Mouse (Mus musculus): ENCODE results near the gene Ric8b. TPM values are rescaled to one million over a fixed set of nuclear protein-coding genes. Genes with fewer than 3 reads are reported as not detected.

The Ric8b gene
- polyA plus RNA-seq, 1 experiment from 2014 or later: 17.8 TPM

DNA sequence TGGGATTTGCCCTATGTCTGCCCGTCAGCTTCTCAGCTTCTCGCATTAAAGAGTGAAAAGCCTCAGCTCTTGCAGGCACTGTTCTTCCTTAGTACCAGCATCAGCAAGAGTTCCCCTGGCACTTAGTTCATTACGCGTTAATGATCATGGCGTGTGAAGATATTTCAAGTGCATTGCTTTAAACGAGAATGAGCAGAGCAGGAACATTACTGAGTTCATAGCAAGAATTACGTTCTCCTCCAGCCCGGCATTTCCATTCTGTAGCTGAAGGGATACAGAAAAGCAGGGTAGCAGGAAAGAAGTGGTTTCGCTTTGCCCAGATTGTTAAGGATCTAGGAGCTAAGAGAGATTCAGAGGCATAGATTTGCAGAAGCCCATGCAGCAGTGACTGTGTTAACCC, 10.5 kb upstream of the Ric8b start:
- no peaks in the 10 kb centered on the region for H3K36me3 ChIP-seq (ENCODE audit: control insufficient read depth, insufficient read depth, low read length)
- H3K4me1 ChIP-seq (replicated peaks; ENCODE audit: control insufficient read depth, insufficient read depth, low read length): peaks cover 9% of the 10 kb centered on the region
- no peaks in the 10 kb centered on the region for H3K27me3 ChIP-seq (ENCODE audit: control insufficient read depth, insufficient read depth, low read depth, low read length)
- no peak for ATAC-seq (ENCODE audit: low read depth)
- H3K27ac ChIP-seq (ENCODE audit: low read length): no peak overlapping the region
- no peaks in the 10 kb centered on the region for H3K9me3 ChIP-seq (ENCODE audit: control insufficient read depth, low read length)
- H3K4me2 ChIP-seq (ENCODE audit: low read depth, low read length): no peak overlapping the region
- no peak overlapping the region for H3K9ac ChIP-seq (ENCODE audit: low read length)
- WGBS: 80% methylated on average over 9 of the region's 9 CpGs
- no peak overlapping the region for H3K4me3 ChIP-seq (ENCODE audit: low read length)

GRCm38 (mm10) chr10:84908006-84908405, 9.4 kb upstream of the Ric8b start:
- H3K9me3 ChIP-seq (ENCODE audit: control insufficient read depth, low read length): no peaks in the 10 kb centered on the region
- no peak overlapping the region for H3K4me3 ChIP-seq (ENCODE audit: low read length)
- peaks cover 9% of the 10 kb centered on the region for H3K4me1 ChIP-seq (replicated peaks; ENCODE audit: control insufficient read depth, insufficient read depth, low read length)
- no peak for ATAC-seq (ENCODE audit: low read depth)
- no peaks in the 10 kb centered on the region for H3K27me3 ChIP-seq (ENCODE audit: control insufficient read depth, insufficient read depth, low read depth, low read length)
- H3K4me2 ChIP-seq (ENCODE audit: low read depth, low read length): no peak overlapping the region
- WGBS: 79% methylated on average over 3 of the region's 3 CpGs
- H3K36me3 ChIP-seq (ENCODE audit: control insufficient read depth, insufficient read depth, low read length): no peaks in the 10 kb centered on the region
- no peak overlapping the region for H3K27ac ChIP-seq (ENCODE audit: low read length)
- H3K9ac ChIP-seq (ENCODE audit: low read length): no peak overlapping the region

DNA sequence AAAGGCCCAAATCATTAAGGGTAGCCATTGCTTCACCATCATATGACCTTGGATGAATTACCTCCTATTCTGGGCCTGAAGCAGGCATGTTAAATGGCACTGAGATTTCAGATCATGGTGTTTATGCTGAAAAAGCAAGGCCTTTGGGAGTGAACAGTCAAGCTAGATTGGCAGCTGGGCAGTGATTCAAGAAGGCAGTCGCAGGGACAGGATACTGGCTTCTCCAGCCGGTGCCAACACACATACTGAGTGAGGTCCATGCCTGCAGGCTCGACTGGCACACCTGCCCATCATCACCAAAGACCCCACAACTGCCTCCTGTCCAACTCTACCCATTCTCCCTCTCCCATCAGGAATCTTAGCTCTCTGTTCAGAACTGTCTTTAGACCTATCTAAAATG, 8.9 kb upstream of the Ric8b start:
- H3K27ac ChIP-seq (ENCODE audit: low read length): no peak overlapping the region
- no peak for ATAC-seq (ENCODE audit: low read depth)
- no peak overlapping the region for H3K4me2 ChIP-seq (ENCODE audit: low read depth, low read length)
- no peaks in the 10 kb centered on the region for H3K9me3 ChIP-seq (ENCODE audit: control insufficient read depth, low read length)
- no peak overlapping the region for H3K4me3 ChIP-seq (ENCODE audit: low read length)
- no peaks in the 10 kb centered on the region for H3K36me3 ChIP-seq (ENCODE audit: control insufficient read depth, insufficient read depth, low read length)
- 85% methylated on average over 3 of the region's 3 CpGs for WGBS
- H3K4me1 ChIP-seq (replicated peaks; ENCODE audit: control insufficient read depth, insufficient read depth, low read length): peaks cover 4% of the 10 kb centered on the region
- no peak overlapping the region for H3K9ac ChIP-seq (ENCODE audit: low read length)
- no peaks in the 10 kb centered on the region for H3K27me3 ChIP-seq (ENCODE audit: control insufficient read depth, insufficient read depth, low read depth, low read length)

GRCm38 (mm10) chr10:84909021-84909801, 8.2 kb upstream of the Ric8b start:
- Histone ChIP-seq H3K4me2 (ENCODE audit: low read depth, low read length) (no peak overlapping the region; the same call in 1 of the 2 replicates), H3K4me3 (ENCODE audit: low read length) (no peak overlapping the region), H3K36me3 (ENCODE audit: control insufficient read depth, insufficient read depth, low read length) (no peaks in the 10 kb centered on the region), H3K4me1 (replicated peaks; ENCODE audit: control insufficient read depth, insufficient read depth, low read length) (no peaks in the 10 kb centered on the region), H3K9ac (ENCODE audit: low read length) (no peak overlapping the region), H3K27ac (ENCODE audit: low read length) (no peak overlapping the region), H3K9me3 (ENCODE audit: control insufficient read depth, low read length) (no peaks in the 10 kb centered on the region), H3K27me3 (ENCODE audit: control insufficient read depth, insufficient read depth, low read depth, low read length) (no peaks in the 10 kb centered on the region)
- 65% methylated on average over 17 of the region's 17 CpGs for WGBS
- no peak; the same call in 1 of the 2 replicates for ATAC-seq (ENCODE audit: low read depth)

- H3K9ac ChIP-seq (ENCODE audit: low read length): no peak overlapping the region
- WGBS: 52% methylated on average over 7 of the region's 7 CpGs
- no peaks in the 10 kb centered on the region for H3K9me3 ChIP-seq (ENCODE audit: control insufficient read depth, low read length)
- H3K4me2 ChIP-seq (ENCODE audit: low read depth, low read length): no peak overlapping the region
- no peaks in the 10 kb centered on the region for H3K36me3 ChIP-seq (ENCODE audit: control insufficient read depth, insufficient read depth, low read length)
- H3K4me3 ChIP-seq (ENCODE audit: low read length): no peak overlapping the region
- ATAC-seq (ENCODE audit: low read depth): no peak
- H3K4me1 ChIP-seq (replicated peaks; ENCODE audit: control insufficient read depth, insufficient read depth, low read length): no peaks in the 10 kb centered on the region
- no peaks in the 10 kb centered on the region for H3K27me3 ChIP-seq (ENCODE audit: control insufficient read depth, insufficient read depth, low read depth, low read length)
- H3K27ac ChIP-seq (ENCODE audit: low read length): no peak overlapping the region
Observed at GRCm38 (mm10) chr10:84910194-84910593, 7.2 kb upstream of the Ric8b start.

DNA sequence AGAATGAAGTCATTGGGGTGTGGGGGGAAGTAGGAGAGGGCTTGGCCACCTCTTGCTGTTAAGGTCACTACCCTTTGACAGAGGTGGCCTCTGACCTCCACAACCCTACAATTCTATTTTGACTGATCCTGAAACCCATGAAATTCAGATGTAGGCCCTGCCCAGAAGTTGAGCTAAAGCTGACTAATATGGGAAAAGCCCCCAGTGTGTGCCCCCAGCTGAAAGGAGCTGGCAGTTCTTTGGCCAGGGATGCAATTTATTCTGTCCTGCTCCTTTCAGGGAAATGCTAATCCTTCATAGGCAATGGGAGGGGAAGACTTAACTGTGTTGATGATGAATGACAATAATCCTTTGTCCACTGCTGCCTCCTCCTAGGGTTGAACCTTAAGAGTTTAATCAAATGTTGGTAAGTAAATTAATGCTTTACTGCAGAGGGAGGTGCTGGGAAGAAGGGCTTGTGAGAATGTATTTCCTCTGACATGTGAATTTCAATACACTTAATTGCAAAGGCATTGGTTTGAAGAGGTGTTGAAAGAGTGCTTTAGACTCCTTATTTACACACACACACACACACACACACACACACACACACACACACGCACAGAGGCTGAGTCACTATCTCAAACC, 6.5 kb upstream of the Ric8b start:
- no peaks in the 10 kb centered on the region for H3K36me3 ChIP-seq (ENCODE audit: control insufficient read depth, insufficient read depth, low read length)
- no peak overlapping the region for H3K4me3 ChIP-seq (ENCODE audit: low read length)
- no peaks in the 10 kb centered on the region for H3K9me3 ChIP-seq (ENCODE audit: control insufficient read depth, low read length)
- WGBS: 60% methylated on average over 1 of the region's 1 CpGs
- H3K4me2 ChIP-seq (ENCODE audit: low read depth, low read length): no peak overlapping the region
- no peak for ATAC-seq (ENCODE audit: low read depth)
- no peaks in the 10 kb centered on the region for H3K27me3 ChIP-seq (ENCODE audit: control insufficient read depth, insufficient read depth, low read depth, low read length)
- H3K27ac ChIP-seq (ENCODE audit: low read length): no peak overlapping the region
- H3K9ac ChIP-seq (ENCODE audit: low read length): no peak overlapping the region
- H3K4me1 ChIP-seq (replicated peaks; ENCODE audit: control insufficient read depth, insufficient read depth, low read length): no peaks in the 10 kb centered on the region

DNA sequence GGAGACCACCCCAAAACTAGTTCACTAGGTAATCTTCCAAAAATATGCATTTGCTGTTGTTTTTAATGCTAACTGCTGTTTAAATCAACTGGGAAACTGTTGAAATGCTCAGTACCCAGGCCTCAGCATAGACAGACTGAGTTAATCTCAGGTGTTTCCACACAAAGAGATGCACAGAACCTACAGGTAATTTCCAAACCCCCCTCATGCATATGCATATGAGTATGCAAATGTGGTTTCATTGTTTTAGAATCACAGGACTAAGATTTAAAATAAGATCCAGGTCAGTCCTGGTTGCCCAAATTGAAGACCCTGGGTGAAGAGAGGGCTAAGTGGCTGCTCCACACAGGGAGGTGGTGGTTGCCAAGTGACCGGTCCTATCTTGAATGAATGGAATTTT, 4.3 kb upstream of the Ric8b start:
- no peak overlapping the region for H3K4me2 ChIP-seq (ENCODE audit: low read depth, low read length)
- peaks cover 3% of the 10 kb centered on the region for H3K4me1 ChIP-seq (replicated peaks; ENCODE audit: control insufficient read depth, insufficient read depth, low read length)
- H3K27ac ChIP-seq (ENCODE audit: low read length): no peak overlapping the region
- H3K4me3 ChIP-seq (ENCODE audit: low read length): no peak overlapping the region
- no peaks in the 10 kb centered on the region for H3K27me3 ChIP-seq (ENCODE audit: control insufficient read depth, insufficient read depth, low read depth, low read length)
- H3K9me3 ChIP-seq (ENCODE audit: control insufficient read depth, low read length): no peaks in the 10 kb centered on the region
- H3K9ac ChIP-seq (ENCODE audit: low read length): no peak overlapping the region
- ATAC-seq (ENCODE audit: low read depth): no peak
- 61% methylated on average over 1 of the region's 1 CpGs for WGBS
- H3K36me3 ChIP-seq (ENCODE audit: control insufficient read depth, insufficient read depth, low read length): no peaks in the 10 kb centered on the region

- H3K27ac ChIP-seq (ENCODE audit: low read length): no peak overlapping the region
- peaks cover 16% of the 10 kb centered on the region for H3K4me1 ChIP-seq (replicated peaks; ENCODE audit: control insufficient read depth, insufficient read depth, low read length)
- H3K4me3 ChIP-seq (ENCODE audit: low read length): no peak overlapping the region
- H3K9me3 ChIP-seq (ENCODE audit: control insufficient read depth, low read length): no peaks in the 10 kb centered on the region
- no peak for ATAC-seq (ENCODE audit: low read depth)
- H3K27me3 ChIP-seq (ENCODE audit: control insufficient read depth, insufficient read depth, low read depth, low read length): no peaks in the 10 kb centered on the region
- no peak overlapping the region for H3K4me2 ChIP-seq (ENCODE audit: low read depth, low read length)
- no peak overlapping the region for H3K9ac ChIP-seq (ENCODE audit: low read length)
- 74% methylated on average over 6 of the region's 6 CpGs for WGBS
- no peaks in the 10 kb centered on the region for H3K36me3 ChIP-seq (ENCODE audit: control insufficient read depth, insufficient read depth, low read length)
Observed at GRCm38 (mm10) chr10:84915476-84915875, 1.9 kb upstream of the Ric8b start.

DNA sequence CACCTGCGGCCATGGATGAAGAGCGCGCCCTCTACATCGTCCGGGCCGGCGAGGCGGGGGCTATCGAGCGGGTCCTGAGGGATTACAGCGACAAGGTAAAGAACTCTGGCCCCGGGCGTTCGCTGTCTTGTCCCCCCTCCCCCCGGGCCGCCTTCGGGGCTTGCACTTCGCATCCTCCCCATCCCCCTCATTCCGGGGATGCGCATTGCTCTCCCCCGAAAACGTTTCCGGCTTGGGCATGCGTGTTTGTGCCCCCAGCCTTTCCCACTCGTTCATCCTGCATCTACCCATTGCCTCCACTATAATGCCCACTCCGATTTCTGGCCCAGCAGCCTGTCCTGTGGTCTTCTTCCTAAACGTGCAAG, 297 bp downstream of the Ric8b start:
- Histone ChIP-seq H3K27ac (ENCODE audit: low read length) (peak overlapping the region; percentile 97), H3K9ac (ENCODE audit: low read length) (peak overlapping the region; percentile 81), H3K27me3 (ENCODE audit: control insufficient read depth, insufficient read depth, low read depth, low read length) (no peaks in the 10 kb centered on the region), H3K9me3 (ENCODE audit: control insufficient read depth, low read length) (no peaks in the 10 kb centered on the region), H3K4me2 (ENCODE audit: low read depth, low read length) (peak overlapping the region; percentile 92), H3K4me1 (replicated peaks; ENCODE audit: control insufficient read depth, insufficient read depth, low read length) (peaks cover 16% of the 10 kb centered on the region), H3K36me3 (ENCODE audit: control insufficient read depth, insufficient read depth, low read length) (no peaks in the 10 kb centered on the region), H3K4me3 (ENCODE audit: low read length) (peak overlapping the region; percentile 84)
- 0 out of 2 replicates have a peak, but pooled peaks have one; percentile 13 for ATAC-seq (ENCODE audit: low read depth)
- WGBS: under 1% methylated on average over 23 of the region's 27 CpGs

All from lung, embryonic 16.5 days (tissue).